Mouse (Mus musculus) embryonic facial prominence, embryonic 13.5 days (tissue): ENCODE results near the gene Zfp706. TPM values are rescaled to one million over a fixed set of nuclear protein-coding genes. Genes with fewer than 3 reads are reported as not detected.

ENCODE experiments used
- ATAC-seq: fragments of 200-750 bp; cut with Nextera tagmentation; 2 replicates; pipeline ENCODE4 v1.8.0; 2017; ENCODE audit warnings: low read depth; ENCODE audit not compliant: insufficient number of reproducible peaks, insufficient read depth, low FRiP score, low TSS enrichment
- H3K27ac ChIP-seq: fragments of 300-500 bp; sonication (generic); 2 replicates; pipeline ENCODE4 v1.5.1; 2015; ENCODE audit warnings: moderate library complexity, mild to moderate bottlenecking, inconsistent platforms
- H3K27me3 ChIP-seq: fragments of 300-500 bp; sonication (generic); 2 replicates; pipeline ENCODE4 v1.6.1; 2015; ENCODE audit warnings: mild to moderate bottlenecking, inconsistent platforms
- H3K36me3 ChIP-seq: fragments of 300-500 bp; sonication (generic); 2 replicates; pipeline ENCODE4 v1.6.1; 2015; ENCODE audit warnings: mild to moderate bottlenecking, inconsistent platforms
- H3K4me1 ChIP-seq: fragments of 300-500 bp; sonication (generic); 2 replicates; pipeline ENCODE4 v1.6.1; 2015; ENCODE audit warnings: inconsistent platforms
- H3K4me2 ChIP-seq: fragments of 300-500 bp; sonication (generic); 2 replicates; pipeline ENCODE4 v1.6.1; 2015; ENCODE audit warnings: moderate library complexity, mild to moderate bottlenecking, inconsistent platforms
- H3K4me3 ChIP-seq: fragments of 300-500 bp; sonication (generic); 2 replicates; pipeline ENCODE4 v1.5.1; 2015; ENCODE audit warnings: mild to moderate bottlenecking, inconsistent platforms
- H3K9ac ChIP-seq: fragments of 300-500 bp; sonication (generic); 2 replicates; pipeline ENCODE4 v1.6.1; 2015; ENCODE audit warnings: mild to moderate bottlenecking, inconsistent platforms
- H3K9me3 ChIP-seq: fragments of 300-500 bp; sonication (generic); 2 replicates; pipeline ENCODE4 v1.6.1; 2016; ENCODE audit warnings: inconsistent platforms
- WGBS: fragments of 180-500 bp; shearing (Covaris S2); methylation state at CpG from one replicate; pipeline ENCODE4 v1.1.7; 2015; ENCODE audit warnings: mixed read lengths; 5-methylcytosine and 5-hydroxymethylcytosine counted together
- polyA plus RNA-seq: library from polyadenylated mRNA; unstranded; fragments of >200 nt; fragmentation: Nextera tagmentation; extraction: Ambion mirVana; gene quantifications from 2 replicates; pipeline ENCODE4 v1.2.1, GENCODE M21; 2015

The Zfp706 gene
- polyA plus RNA-seq, 1 experiment from 2014 or later = 449 TPM

DNA sequence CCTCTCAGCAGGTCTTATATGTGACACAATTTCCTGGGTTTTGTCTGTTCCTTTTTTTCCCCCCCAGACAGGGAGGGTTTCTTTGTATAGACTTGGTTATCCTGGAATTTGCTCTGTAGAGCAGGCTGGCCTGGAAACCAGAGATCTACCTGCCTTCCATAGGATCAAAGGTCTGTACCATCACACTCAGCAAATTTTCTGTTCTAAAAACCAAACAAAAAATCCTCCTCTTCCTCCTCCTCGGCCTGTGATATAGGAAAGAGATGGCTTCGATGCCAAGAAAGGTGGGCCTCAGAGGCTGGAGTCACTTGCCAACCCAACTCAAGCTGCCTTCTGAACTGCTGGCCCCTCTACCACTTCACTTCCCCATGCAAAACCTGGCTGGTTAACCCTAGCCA lies 18.9 kb downstream of the Zfp706 start:
- H3K9ac ChIP-seq = no peak overlapping the region
- H3K4me2 ChIP-seq = no peak overlapping the region
- no peak overlapping the region for H3K4me3 ChIP-seq
- no peak for ATAC-seq
- H3K9me3 ChIP-seq = no peaks in the 10 kb centered on the region
- no peaks in the 10 kb centered on the region for H3K27me3 ChIP-seq
- no peak overlapping the region for H3K27ac ChIP-seq
- H3K36me3 ChIP-seq = no peaks in the 10 kb centered on the region
- WGBS = 84% methylated on average over 2 of the region's 2 CpGs
- H3K4me1 ChIP-seq = peaks cover 11% of the 10 kb centered on the region; the same call in 1 of the 2 replicates

DNA sequence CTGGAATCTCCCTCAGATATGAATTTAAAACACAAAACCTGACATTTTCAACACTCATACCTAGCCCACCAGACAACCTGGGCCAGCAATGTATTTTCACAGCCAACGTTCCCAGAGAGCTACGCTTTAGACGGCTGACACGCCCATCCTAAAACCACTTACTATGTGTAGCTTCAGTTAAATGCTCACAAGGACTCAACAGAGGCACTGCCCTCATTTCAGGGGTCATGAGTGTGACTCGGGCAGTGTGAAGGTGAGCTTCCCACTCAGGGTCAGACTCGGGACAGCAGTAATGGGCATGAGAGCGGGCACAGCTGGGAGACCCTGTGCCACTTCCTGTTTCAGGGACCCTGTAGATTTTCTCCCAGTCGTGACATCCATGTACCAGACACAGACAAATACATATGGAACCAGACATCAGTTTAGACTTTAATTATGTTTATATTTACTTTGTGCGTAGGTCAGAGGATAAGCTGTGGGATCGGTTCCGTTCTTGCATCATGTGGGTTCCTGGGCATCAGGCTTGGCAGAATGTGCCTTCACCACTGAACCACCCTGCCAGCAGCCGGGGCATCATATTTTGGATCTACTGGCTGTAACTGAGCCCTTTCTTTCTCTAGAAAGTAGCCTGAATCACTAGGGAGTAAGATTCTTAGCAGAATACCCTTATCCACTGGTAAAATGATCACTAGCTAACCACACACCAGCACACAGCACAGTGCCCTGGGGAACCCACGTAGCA lies 19.4 kb downstream of the Zfp706 start:
- Histone ChIP-seq H3K4me1 (peaks cover 7% of the 10 kb centered on the region; the same call in 1 of the 2 replicates), H3K9ac (no peak overlapping the region), H3K4me2 (no peak overlapping the region), H3K27ac (no peak overlapping the region), H3K36me3 (no peaks in the 10 kb centered on the region), H3K9me3 (no peaks in the 10 kb centered on the region), H3K4me3 (no peak overlapping the region), H3K27me3 (no peaks in the 10 kb centered on the region)
- ATAC-seq = no peak
- 75% methylated on average over 13 of the region's 13 CpGs for WGBS

DNA sequence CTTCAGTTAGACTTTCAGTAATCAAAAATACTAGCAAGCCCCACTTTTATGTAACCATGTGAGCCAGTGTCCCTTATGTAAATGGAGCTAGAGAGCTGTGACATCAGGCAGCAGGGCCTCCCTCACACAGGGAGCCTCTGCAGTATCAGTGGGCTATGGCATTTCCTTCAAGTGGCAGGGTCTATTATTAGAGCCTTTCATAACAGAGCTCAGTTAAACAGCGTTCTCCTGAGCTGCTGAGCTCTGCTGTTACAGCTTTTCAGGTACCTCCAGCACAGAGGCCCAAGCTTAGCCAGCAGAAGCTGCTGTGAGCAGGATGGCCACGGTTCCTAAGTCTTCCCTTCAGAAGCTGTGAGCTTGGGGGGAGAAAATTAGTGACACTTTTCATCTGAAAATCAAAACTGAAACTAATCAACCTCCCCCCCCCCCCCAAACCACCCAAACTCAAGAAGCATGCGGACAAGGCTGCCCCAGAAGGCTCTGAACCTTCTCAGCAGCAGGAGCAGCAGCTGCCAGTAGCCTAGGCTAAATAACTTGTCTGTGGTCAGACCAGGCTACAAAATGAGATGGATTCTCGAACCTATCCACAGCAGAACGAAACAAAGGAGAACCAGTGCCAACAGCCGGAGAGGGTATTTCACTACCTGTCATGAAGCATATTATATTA lies 20.2 kb downstream of the Zfp706 start:
- no peak overlapping the region; the same call in 1 of the 2 replicates for H3K9ac ChIP-seq
- H3K4me2 ChIP-seq = no peak overlapping the region
- no peaks in the 10 kb centered on the region for H3K27me3 ChIP-seq
- peaks cover 5% of the 10 kb centered on the region; the same call in 1 of the 2 replicates for H3K4me1 ChIP-seq
- WGBS = 51% methylated on average over 6 of the region's 6 CpGs
- H3K9me3 ChIP-seq = no peaks in the 10 kb centered on the region
- H3K36me3 ChIP-seq = no peaks in the 10 kb centered on the region
- no peak overlapping the region for H3K4me3 ChIP-seq
- H3K27ac ChIP-seq = 0 out of 2 replicates have a peak overlapping the region, but pooled peaks have one; percentile 28
- no peak for ATAC-seq

DNA sequence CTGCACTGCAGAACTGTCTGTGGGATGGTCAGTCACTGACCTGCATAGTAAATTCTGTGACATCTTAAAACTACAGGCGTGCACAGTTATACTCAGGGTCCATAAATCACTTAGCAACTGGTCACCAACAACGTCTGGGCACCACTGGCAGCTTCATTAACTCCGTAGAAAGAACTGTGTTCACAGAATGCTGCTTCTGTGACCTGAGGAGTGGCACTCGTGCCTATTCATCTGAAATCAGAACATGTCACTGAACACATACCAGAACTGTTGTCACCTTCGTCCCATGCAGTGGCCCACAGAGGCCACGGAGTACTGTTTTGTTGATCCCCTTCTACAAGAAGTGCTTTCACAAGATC lies 22.0 kb downstream of the Zfp706 start:
- Histone ChIP-seq H3K9ac (no peak overlapping the region; the same call in 1 of the 2 replicates), H3K4me2 (no peak overlapping the region), H3K9me3 (no peaks in the 10 kb centered on the region), H3K4me1 (peaks cover 13% of the 10 kb centered on the region), H3K36me3 (no peaks in the 10 kb centered on the region), H3K4me3 (no peak overlapping the region), H3K27me3 (no peaks in the 10 kb centered on the region), H3K27ac (no peak overlapping the region)
- WGBS = 81% methylated on average over 6 of the region's 6 CpGs
- no peak for ATAC-seq

DNA sequence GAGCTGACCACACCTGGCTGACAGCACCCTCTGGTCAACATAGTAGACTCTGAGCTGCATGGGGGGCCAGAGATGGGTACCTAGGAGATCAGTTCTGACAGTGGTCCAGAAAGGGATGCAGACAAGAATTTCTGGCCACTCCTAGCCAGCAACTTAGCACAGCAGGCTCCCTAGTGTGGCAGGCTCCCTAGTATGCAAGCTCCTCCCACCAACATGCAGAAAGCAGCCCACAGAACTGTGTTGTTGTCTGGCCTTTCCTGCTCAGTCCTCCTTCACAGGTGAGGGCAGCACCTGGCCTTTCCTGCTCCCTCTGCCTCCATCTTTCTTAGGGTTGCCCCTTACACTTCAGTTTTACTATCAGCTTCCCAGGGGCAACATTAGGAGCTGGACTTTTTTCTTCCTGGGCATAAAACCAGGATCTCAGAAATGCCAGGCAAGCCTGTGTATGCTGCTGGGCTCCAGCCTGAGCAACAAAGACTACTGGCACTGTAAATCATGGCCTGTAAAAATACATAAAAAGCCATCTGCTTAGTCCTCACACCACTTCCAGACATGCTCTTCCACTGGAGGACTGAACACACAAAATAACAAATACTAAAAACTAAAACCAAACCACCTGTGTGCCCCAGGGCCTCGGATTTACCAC lies 22.5 kb downstream of the Zfp706 start:
- Histone ChIP-seq H3K36me3 (no peaks in the 10 kb centered on the region), H3K27me3 (no peaks in the 10 kb centered on the region), H3K4me3 (no peak overlapping the region), H3K9ac (peak overlapping the region; percentile 22; the same call in 1 of the 2 replicates), H3K4me1 (peaks cover 18% of the 10 kb centered on the region), H3K9me3 (no peaks in the 10 kb centered on the region), H3K27ac (no peak overlapping the region), H3K4me2 (no peak overlapping the region)
- 58% methylated on average over 1 of the region's 1 CpGs for WGBS
- ATAC-seq = no peak

DNA sequence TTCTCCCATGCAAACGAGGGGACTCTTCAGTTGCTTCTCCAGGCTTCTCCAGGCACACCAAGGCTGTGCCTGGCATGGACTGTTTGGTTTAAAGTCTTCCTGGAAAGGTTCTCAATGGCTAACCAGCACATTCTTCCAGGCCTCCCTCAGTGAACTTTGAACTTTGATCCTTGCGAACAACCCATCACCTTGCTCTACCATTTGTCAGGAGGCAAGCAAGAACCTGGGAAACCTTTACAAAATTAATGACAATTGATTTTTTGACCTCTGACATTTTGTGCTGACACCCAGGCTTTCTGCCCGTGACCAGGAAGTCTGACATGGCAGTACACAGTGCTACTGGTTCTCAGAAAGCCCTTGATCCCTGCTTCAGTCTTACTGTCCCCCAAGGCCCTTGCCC lies 24.1 kb downstream of the Zfp706 start:
- no peak overlapping the region for H3K9ac ChIP-seq
- no peak overlapping the region for H3K4me2 ChIP-seq
- no peak for ATAC-seq
- H3K4me3 ChIP-seq = no peak overlapping the region
- no peaks in the 10 kb centered on the region for H3K36me3 ChIP-seq
- H3K27ac ChIP-seq = no peak overlapping the region
- WGBS = 64% methylated on average over 3 of the region's 3 CpGs
- no peaks in the 10 kb centered on the region for H3K27me3 ChIP-seq
- no peaks in the 10 kb centered on the region for H3K9me3 ChIP-seq
- peaks cover 28% of the 10 kb centered on the region for H3K4me1 ChIP-seq

DNA sequence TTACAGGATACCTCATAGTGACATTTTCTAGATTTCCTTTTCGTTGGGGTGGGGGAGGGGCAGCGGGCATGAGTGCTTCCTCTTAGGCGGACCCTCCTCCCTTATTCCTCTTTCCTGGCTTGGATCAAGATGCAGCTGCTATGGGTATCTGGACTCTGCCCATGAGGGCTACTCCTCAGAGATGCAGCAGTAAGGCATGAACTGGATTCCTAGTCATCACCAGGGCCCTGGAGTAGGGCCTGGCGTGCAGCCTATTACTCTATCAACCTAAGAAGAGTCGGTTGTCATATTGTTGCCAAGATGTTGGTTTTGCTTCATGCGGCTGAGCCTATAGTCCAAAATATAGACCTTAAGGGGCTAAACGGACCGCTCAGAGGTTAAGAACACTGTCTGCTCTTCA lies 27.3 kb downstream of the Zfp706 start:
- Histone ChIP-seq H3K27ac (peak overlapping the region; percentile 39; the same call in 1 of the 2 replicates), H3K9me3 (no peaks in the 10 kb centered on the region), H3K9ac (peak overlapping the region; percentile 55), H3K4me3 (peak overlapping the region; percentile 40), H3K4me1 (peaks cover 25% of the 10 kb centered on the region), H3K4me2 (peak overlapping the region; percentile 61), H3K27me3 (no peaks in the 10 kb centered on the region), H3K36me3 (no peaks in the 10 kb centered on the region)
- 44% methylated on average over 8 of the region's 8 CpGs for WGBS
- ATAC-seq = no peak

DNA sequence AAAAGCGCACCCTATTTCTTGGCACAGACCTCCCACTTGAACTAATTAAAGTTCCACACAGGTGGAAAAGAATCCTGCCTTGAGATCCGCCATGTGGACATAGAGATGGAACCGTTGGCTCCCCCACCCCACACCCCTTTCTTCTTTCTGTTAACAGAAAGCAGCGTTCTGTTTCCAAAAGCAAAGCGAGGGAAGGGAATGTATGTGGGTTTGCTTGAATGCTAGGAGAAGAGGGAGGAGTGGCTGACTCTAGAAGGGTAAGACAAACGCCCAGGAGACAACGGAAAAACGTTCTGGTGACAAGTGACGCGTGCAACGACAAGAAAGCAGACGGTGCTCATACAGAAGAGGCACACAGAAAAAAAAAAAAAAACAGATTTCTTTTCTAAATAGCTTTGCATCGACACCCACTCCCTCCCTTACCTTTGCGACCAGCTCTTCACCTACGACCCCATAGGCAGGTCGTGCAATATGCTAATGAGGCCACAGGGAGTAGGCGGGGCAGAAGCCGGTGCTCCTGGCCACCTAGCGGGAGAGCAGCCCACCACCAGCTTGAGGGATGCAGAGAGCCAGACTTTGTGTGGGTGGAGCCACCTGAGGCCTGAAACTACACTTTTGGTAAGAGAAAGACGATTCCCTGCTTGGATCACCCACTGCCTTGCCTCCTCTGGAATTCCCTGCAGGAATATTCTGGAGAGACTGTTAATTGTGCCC lies 27.9 kb downstream of the Zfp706 start:
- ATAC-seq = peak; percentile 62; the same call in 1 of the 2 replicates
- WGBS = 4% methylated on average over 20 of the region's 20 CpGs
- no peaks in the 10 kb centered on the region for H3K36me3 ChIP-seq
- H3K4me1 ChIP-seq = peaks cover 29% of the 10 kb centered on the region
- peak overlapping the region; percentile 55 for H3K9ac ChIP-seq
- no peaks in the 10 kb centered on the region for H3K9me3 ChIP-seq
- no peaks in the 10 kb centered on the region for H3K27me3 ChIP-seq
- H3K4me2 ChIP-seq = peak overlapping the region; percentile 61
- peak overlapping the region; percentile 13; the same call in 1 of the 2 replicates for H3K27ac ChIP-seq
- peak overlapping the region; percentile 40 for H3K4me3 ChIP-seq

DNA sequence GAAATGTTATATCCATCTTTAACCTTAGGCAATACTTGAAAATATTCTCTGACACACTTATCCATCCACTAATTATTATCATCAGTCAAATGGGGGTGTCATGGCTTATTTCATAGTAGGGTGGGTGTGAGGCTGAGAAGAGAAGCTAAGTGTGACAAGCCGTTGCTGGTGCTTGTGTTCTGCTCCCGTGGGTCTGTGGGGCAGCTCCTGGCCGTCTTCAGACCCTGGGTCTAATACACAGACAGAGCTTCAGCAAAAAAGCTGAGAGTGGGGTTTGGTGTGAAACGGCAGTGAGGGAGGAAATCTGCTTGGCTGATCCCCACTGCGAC lies 28.4 kb downstream of the Zfp706 start:
- H3K4me3 ChIP-seq = peak overlapping the region; percentile 40; the same call in 1 of the 2 replicates
- ATAC-seq = no peak
- H3K27ac ChIP-seq = no peak overlapping the region
- peaks cover 32% of the 10 kb centered on the region for H3K4me1 ChIP-seq
- H3K4me2 ChIP-seq = peak overlapping the region; percentile 61
- peak overlapping the region; percentile 55 for H3K9ac ChIP-seq
- H3K36me3 ChIP-seq = no peaks in the 10 kb centered on the region
- 37% methylated on average over 5 of the region's 5 CpGs for WGBS
- H3K27me3 ChIP-seq = no peaks in the 10 kb centered on the region
- no peaks in the 10 kb centered on the region for H3K9me3 ChIP-seq

DNA sequence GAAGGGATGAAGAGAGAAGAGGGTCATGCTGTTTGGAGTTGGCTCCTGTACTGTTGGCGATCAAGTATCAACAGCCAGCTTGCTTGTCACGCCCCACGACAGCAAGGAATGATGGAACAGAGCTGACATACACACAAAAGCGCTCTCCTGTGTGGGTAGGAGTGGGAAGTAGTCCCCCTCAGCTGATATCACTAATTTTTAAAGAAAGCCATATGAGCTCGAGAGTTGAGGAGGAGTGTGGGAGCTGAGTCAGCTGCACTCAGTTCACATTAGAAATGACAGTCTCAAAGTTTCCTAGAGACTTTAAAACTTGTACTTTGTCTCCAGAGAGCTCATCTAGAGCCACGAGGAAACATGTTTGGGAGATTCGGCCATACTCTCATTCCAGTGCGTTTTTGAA lies 29.8 kb downstream of the Zfp706 start:
- Histone ChIP-seq H3K27me3 (no peaks in the 10 kb centered on the region), H3K9me3 (no peaks in the 10 kb centered on the region), H3K4me2 (no peak overlapping the region), H3K36me3 (no peaks in the 10 kb centered on the region), H3K27ac (no peak overlapping the region), H3K4me3 (no peak overlapping the region), H3K9ac (no peak overlapping the region), H3K4me1 (peaks cover 32% of the 10 kb centered on the region)
- WGBS = 59% methylated on average over 8 of the region's 8 CpGs
- no peak for ATAC-seq

DNA sequence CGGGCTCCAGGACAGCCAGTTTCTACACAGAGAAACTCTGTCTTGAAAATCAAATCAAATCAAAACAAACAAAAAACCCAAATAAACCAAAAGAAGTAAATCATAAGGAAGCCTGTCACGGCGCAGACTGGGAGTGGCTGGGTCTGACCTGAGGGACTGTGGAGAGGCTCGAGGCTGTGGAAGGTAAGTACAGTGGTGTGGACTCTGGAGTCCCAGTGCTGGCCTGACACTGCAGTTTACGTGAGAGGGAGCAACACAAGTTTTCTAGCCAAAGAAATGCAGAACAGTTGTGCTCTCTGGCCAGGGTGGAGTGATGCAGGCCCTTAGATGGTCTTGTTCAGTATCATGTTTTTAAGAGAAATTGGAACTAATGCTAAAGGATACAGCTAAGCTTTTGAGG lies 31.9 kb downstream of the Zfp706 start:
- Histone ChIP-seq H3K4me1 (peaks cover 24% of the 10 kb centered on the region), H3K4me2 (no peak overlapping the region), H3K36me3 (no peaks in the 10 kb centered on the region), H3K27me3 (no peaks in the 10 kb centered on the region), H3K4me3 (no peak overlapping the region), H3K9ac (no peak overlapping the region), H3K27ac (no peak overlapping the region), H3K9me3 (no peaks in the 10 kb centered on the region)
- WGBS = 67% methylated on average over 5 of the region's 5 CpGs
- ATAC-seq = no peak
